Mouse (Mus musculus): Measurements from ENCODE around the gene Usp21. TPM values are rescaled to one million over a fixed set of nuclear protein-coding genes. Genes with fewer than 3 reads are reported as not detected.

Usp21 gene
- total RNA-seq, 2 experiments from 2014 or later, result 59.6 to 64.1 TPM

Other genes with a start within 250 kb of the Usp21 start
- gene Fcgr3, start 223.1 kb downstream of the Usp21 start, total RNA-seq (2021), result 10 to 100 TPM; 13.8 TPM
- gene Cfap126, start 174.1 kb downstream of the Usp21 start, total RNA-seq (2021), result under 1 TPM; 0.34 to 0.43 TPM
- 100 to 1,000 TPM; 199 to 205 TPM for gene Sdhc, start 137.4 kb downstream of the Usp21 start, total RNA-seq (2021)
- not detected for gene Mpz, start 137.3 kb downstream of the Usp21 start, total RNA-seq (2021)
- gene Pcp4l1, start 91.7 kb downstream of the Usp21 start, total RNA-seq (2021), result 100 to 1,000 TPM in 1 of 2 experiments, 10 to 100 TPM in 1; 70.0 to 130 TPM
- under 1 TPM in 1 of 2 experiments, not detected in 1; 0.21 TPM for gene Nr1i3, start 74.0 kb downstream of the Usp21 start, total RNA-seq (2021)
- 10 to 100 TPM; 71.8 to 89.6 TPM for gene Tomm40l, start 65.5 kb downstream of the Usp21 start, total RNA-seq (2021)
- gene Apoa2, start 62.9 kb downstream of the Usp21 start, total RNA-seq (2021), result 1 to 10 TPM; 2.7 to 3.1 TPM
- gene Fcer1g, start 53.6 kb downstream of the Usp21 start, total RNA-seq (2021), result 10 to 100 TPM; 14.9 to 15.1 TPM
- gene Adamts4, start 37.6 kb downstream of the Usp21 start, total RNA-seq (2021), result 10 to 100 TPM; 10.9 to 12.8 TPM
- 100 to 1,000 TPM; 258 to 278 TPM for gene Ndufs2, start 36.6 kb downstream of the Usp21 start, total RNA-seq (2021)
- 10 to 100 TPM; 58.1 to 63.6 TPM for gene B4galt3, start 17.7 kb downstream of the Usp21 start, total RNA-seq (2021)
- 10 to 100 TPM; 19.9 to 29.4 TPM for gene Ppox, start 6.8 kb downstream of the Usp21 start, total RNA-seq (2021)
- gene Ufc1, start 7.0 kb upstream of the Usp21 start, total RNA-seq (2021), result 100 to 1,000 TPM; 105 to 115 TPM
- gene Dedd, start 41.2 kb upstream of the Usp21 start, total RNA-seq (2021), result 10 to 100 TPM; 38.2 to 39.8 TPM
- gene Nit1, start 57.7 kb upstream of the Usp21 start, total RNA-seq (2021), result 10 to 100 TPM; 42.2 to 43.4 TPM
- 100 to 1,000 TPM; 154 to 158 TPM for gene Pfdn2, start 57.7 kb upstream of the Usp21 start, total RNA-seq (2021)
- 1 to 10 TPM; 6.2 TPM for gene Klhdc9, start 72.8 kb upstream of the Usp21 start, total RNA-seq (2021)
- gene Nectin4, start 82.1 kb upstream of the Usp21 start, total RNA-seq (2021), result 1 to 10 TPM; 1.9 to 2.1 TPM
- gene Arhgap30, start 101.0 kb upstream of the Usp21 start, total RNA-seq (2021), result 1 to 10 TPM; 1.9 to 2.8 TPM
- 100 to 1,000 TPM; 105 TPM for gene Usf1, start 123.3 kb upstream of the Usp21 start, total RNA-seq (2021)
- gene Tstd1, start 130.9 kb upstream of the Usp21 start, total RNA-seq (2021), result 1 to 10 TPM; 2.0 to 3.0 TPM
- gene F11r, start 149.5 kb upstream of the Usp21 start, total RNA-seq (2021), result 1 to 10 TPM; 5.5 to 7.2 TPM
- 1 to 10 TPM; 5.3 TPM for gene Alyref2, start 215.5 kb upstream of the Usp21 start, total RNA-seq (2021)
- not detected for gene Itln1, start 247.3 kb upstream of the Usp21 start, total RNA-seq (2021)